Mouse (Mus musculus) megakaryocyte, adult 5-6 weeks (primary cell): Measurements from ENCODE around the gene Lair1. TPM values are rescaled to one million over a fixed set of nuclear protein-coding genes. Genes with fewer than 3 reads are reported as not detected.
"Not testable (repeated sequence)": the region's sequence is repeated elsewhere in the genome, so short reads cannot be mapped to it uniquely, and the experiment has no call there.

Experiments
- ATAC-seq: 2 replicates; pipeline ENCODE4 v1.8.0; 2016; ENCODE audit warnings: mild to moderate bottlenecking, inconsistent platforms; ENCODE audit not compliant: poor library complexity, severe bottlenecking
- total RNA-seq, 2 experiments: library from RNA; stranded (forward) in 1 of 2; stranded (reverse) in 1 of 2; fragments of 153-499, 151-499 nt in 1 of 2; fragments of 221-1000, 200-1000 nt in 1 of 2; gene quantifications; 2 replicates each; pipeline versions ENCODE4 v1.2.3 to v1.2.4; 2015 to 2017

Lair1 gene
- 31.5 and 39.5 TPM in 2 replicates for total RNA-seq (2015)
- 58.7 and 60.8 TPM in 2 replicates for total RNA-seq (2017)

DNA sequence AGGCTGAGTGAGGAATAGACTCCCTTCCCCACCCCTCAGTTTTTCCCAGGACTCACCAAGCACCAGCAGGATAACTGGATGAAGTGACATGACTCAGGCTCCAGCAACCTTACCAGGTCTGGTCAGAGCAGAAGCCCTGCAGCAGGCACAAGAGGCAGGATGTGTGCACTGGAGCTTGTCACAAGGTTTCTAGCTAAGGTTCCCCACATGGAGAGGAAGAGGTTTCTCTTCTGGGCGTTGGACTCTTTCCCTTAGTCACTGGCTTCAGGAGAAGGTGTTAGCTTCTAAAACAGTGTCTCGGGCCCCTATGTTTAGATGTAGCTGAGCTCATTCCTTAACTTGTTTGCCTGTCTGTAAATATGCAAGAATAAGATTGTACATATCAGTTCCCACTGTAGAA is at the start of gene Lair1:
TSS of gene Lair1 (minus strand) at position 192 of the 400 bp plus-strand sequence.
- ATAC-seq = peak; percentile 85

DNA sequence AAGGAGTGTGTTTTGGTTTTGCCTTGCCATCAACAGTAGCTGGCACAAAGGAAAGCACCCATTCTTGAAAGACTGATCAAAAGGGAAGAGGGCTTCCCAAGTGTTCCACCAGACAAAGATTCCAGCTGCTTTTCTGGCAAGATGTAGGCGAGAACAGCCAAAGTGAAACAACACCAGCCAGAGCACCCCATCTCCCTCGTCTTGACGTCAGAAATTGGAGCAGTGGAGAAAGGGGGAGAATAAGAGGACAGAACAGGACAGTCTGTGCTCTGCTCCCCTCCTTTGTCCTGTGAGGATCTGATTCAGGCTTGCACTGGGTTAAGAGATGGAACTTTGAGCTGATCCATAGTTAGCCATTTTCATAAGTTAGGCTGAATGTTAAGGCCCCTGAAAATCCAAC is 48.8 kb upstream of the Lair1 start:
- no peak for ATAC-seq

DNA sequence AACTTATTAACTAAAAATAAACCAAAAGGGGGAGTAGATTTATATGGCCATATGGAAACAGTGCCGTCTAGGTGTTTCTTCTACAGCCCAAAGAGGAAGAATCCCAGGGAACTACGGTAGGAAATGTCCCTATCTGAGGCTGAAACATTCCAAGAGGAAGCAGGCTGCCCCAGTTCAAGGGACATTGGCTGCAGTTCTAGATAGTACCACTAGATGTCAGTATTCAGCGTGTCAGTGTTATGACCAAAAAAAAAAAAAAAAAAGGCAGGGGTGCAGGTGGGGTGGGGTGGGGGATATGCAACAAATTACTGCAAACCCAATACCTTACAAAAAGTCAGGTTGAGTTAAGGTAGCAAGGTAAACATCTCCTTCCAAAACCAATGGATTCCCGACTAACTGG is 40.4 kb upstream of the Lair1 start:
- no peak for ATAC-seq

DNA sequence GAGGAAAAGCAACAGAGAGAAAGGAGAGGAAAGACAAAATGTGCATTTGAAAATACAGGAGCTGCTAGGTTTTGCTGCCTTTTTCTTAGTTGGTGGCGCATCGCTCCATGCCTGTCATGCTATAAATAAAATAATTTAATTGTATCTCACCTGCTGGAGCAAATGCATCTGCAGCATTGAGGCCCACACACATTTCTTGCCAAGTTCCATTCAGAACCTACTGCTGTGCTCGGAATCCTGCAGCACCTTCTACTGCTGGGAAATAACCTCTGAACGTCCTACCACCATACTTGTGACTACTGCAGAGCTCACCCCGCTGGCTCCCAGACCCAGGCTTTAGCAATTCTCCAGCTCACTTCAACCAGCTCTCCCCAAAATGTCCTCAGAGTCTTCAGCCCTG is 38.1 kb upstream of the Lair1 start:
- no peak for ATAC-seq

DNA sequence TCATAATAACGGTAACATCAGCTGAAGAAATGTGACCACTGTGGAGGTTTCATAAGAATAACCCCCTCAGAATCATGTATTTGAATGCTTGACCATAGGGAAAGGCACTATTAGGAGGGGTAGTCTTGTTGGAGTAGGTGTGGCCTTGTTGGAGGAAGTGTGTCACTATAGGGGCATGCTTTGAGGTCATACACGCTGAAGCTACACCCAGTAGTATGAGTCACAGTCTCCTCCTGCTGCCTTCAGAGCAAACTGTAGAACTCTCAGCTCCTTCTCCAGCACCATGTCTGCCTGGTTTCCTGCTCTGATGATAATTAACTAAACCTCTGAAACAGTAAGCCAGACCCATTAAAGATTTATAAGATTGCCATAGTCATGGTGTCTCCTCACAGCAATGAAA is 35.8 kb upstream of the Lair1 start:
- ATAC-seq = peak; percentile 94

DNA sequence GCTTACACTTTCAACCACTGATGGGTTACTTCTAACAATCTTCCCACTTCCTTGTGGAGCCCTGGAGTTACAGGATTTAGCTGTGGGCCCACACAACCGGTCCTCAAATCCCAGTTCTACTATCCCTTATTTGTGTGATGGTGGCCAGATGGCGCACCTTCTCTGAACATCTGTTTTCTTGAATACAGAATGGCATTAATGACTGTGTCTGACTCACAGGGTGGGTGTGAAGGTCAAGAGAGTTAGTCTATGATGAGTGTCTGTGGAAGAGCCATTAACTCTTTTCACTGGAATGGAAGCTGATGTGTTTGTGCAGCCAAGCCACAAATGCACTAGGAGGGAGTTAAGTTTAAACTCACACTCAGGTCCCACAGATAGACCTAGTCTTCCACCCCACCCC is 35.3 kb upstream of the Lair1 start:
- no peak for ATAC-seq

DNA sequence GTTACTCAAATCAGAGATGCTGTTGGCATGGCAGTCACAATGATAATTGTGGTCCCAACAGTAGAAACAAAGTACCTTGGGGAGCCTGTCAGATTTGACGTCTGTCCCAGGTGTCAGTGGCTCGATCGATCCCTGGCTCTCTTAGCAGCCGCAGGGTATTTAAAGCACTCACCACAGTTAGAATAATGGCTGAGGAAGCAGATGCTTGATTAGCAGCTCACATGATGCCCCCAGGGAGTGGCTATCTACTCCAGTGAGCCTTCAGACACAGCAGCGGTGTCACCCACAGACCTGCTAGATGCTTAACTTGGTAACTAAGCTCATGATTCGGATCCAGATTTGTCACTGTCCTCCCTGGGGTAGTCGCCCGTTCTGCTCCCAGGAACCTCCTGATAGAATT is 28.2 kb upstream of the Lair1 start:
- peak; percentile 39; the same call in 1 of the 2 replicates for ATAC-seq

DNA sequence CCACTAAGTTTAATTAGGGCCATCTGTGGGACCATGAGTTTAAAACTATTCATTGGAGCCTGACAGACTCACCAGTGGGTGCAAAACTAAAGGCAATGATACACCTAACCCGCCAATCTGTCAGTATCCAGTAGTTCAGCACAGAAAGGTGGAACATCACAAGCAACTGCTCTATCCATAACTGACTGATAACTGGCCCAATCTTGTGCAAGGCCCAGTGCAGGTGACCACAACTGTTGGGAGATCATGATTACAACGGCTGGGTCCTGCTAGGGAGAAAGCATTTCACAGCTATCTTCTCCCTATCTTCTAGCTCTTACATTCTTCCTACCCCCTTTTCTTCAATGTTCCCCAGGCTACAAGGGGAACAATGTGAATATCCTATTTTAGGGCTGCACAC is 25.7 kb upstream of the Lair1 start:
- ATAC-seq = no peak

DNA sequence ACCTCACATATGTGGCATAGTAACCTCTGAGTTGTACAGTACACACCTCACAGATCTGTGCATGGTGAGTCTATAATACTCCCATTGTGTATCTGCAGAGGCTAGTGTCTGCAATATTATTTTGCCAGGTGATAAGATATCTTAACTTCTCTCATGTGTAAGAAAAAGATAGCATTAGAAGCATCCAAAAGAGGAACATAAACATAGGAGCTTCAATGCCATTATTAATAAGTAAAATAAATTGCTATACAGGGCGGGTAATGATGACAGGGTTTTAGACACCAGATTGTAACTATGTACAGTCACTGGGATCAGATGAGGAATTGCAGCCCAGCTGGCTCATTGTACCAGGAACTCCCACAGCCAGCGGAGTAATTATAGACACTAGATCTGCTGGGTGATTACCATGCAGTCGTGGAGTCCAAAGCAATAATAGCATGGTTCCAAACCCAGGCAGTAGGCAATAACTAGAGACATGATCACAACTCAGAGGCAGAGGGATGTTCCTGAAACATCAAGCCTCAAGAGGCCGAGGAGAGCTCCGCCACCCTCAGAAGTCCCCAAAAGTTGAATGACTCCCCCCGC is 25.0 kb upstream of the Lair1 start:
- no peak; the same call in 1 of the 2 replicates for ATAC-seq

DNA sequence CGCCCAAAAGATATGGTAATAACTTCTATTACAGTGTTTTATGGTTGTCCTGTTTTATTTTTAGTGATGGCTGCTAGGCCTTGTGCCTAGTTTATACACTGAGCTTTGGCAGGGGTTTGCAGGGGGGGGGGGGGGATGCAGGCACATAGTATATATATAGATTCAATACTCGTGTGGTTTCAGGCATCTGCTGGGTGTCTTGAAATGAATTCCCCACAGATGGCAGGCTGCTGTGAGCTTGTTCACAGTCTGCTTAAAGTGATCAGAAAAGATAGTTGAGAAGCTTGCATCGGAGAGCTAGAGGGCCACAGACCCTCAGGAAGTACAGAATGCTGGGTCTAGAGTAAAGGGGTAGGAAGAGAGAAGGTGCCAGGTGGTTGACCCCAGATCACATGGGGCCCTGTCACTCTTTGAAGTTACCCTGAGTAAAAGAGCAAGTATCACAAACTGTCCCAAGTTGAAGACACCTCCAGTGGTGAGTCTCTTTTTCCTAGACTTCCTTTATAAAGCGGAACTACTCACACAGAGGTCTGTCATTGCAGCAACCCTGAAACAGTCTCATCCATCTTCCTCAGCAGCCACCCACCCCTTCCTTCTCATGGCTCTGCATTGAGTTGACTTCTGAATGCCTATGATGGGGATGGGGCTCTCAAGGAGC is 24.4 kb upstream of the Lair1 start:
- ATAC-seq = peak; percentile 70

DNA sequence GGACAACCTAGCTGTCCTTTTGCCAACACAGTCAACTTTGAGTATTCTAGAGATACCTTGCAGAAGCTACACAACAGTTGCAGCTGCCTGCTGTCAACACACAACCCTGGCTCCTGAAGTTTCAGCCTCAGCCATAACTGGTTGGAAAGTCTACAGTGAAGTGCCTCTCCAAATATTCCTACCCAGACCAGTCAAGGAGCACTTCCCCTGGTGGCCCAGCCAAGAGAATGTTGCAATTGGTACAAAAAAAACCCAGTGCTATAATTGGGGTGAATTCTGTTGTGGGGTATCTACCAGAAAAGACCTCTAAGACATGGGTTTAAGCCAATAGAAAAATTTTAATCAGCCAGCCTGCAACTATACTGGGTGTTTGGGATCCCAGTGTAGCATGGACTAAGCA is 22.6 kb upstream of the Lair1 start:
- no peak for ATAC-seq

DNA sequence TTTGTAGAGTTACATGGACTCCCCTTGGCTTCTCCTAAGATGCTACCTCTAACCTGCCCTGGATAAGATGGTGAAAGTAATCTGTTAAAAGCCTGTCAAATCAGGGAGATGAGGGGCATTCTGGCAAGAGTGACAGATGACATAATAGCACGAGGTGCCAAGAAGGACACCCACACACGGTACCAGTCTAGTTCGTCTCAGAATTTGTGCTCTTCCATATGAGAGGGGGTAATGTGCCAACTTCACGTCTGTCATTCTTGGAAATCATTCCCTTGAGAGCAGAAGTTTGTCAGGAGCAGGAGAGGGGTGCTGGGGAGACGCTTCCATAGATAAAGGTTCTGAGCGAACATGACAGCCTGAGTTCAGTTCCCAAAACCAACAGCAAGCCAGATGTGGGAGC is 21.2 kb upstream of the Lair1 start:
- ATAC-seq = no peak

DNA sequence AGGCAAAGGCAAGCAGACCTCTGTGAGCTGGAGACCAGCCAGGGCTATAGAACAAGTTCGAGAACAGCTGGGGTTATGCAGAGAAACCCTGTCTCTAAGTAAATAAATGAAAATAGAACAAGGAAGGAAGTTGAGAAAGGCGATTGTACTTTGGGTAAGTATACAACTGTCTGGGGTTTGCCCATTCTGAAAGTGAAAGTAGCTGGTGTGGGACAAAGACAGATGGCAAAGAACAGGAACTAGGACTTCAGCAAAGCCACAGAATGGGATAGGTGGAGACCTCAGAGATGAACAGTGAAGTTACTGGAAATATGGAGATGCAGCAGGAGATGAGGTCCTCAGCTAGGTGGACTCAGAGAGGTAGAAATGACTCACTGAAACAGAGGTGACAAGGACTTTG is 19.8 kb upstream of the Lair1 start:
- ATAC-seq = peak; percentile 79

DNA sequence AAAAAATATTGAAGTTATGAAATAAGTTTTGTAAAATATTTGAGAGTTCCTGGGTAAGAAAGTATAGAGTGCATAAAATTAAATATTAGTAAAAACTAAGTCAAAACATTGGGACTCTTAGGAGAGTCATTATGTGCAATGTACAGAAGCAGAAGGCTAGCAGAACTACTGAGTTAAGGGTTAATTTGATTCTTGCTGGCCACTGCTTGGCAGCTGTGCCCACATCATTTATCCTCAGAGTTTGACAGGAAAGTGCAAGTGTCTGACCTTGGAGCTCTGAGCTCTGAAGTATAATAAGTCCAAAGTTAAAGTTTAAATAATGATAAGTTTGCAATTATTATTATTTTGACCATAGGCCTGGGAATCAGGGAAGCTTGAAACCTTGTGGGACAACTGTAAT is 18.7 kb upstream of the Lair1 start:
- no peak for ATAC-seq

DNA sequence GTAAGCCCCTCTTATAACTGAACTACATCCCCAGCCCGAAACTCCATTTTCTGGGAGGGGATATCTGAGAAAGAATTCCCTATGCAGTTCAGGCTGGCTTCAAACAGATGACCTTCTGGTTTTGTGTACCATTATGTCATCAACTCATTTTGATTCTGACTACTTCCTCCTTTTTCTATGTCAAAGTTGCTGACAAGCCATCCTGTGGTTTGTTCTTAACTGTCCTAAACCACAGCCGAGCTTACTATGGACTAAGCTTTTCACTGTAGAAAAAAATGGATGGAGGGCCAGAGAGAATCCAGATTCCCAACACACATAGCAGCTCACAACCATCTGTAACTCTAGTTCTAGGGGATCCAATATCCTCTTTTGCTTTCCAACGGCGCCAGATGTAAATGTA is 17.5 kb upstream of the Lair1 start:
- peak; percentile 83 for ATAC-seq

DNA sequence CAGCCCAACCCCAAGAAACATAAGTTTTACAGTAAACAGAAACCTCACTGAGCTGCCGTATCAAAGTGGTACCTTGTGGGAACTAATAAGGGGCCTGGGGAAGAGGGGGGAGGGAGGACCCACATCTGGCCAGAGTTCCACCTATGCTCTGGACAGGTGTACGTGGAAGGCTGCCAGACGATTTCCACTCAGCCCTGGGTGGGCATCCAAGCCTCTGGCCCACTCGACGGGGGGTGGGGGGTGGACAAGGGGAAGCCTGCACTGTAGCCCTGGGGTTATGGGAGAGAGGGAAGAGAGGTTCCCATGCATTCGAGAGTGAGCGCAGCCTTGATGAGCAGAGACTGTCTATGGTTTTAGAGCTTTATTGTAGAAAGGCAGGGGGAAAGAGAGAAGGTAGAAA is 16.5 kb upstream of the Lair1 start:
- no peak for ATAC-seq

DNA sequence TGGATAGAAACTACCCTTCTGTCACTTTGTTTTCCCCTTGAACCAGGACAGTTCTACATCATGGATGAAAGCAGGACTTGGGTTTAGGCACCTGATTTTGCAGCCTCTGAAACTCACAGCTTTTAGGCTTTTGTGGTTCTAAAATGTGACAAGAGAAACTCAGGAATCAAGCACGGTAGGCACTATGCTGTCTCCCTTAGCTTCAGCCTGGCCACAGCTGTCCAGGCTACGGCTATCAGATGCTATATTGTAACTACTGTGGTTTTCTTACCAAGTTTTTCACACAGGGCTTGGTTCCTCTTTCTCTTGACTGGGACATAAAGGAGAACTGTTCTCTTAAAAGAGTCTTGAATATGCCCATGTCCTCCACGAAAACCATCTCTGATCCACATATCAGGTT is 10.1 kb upstream of the Lair1 start:
- ATAC-seq = peak; percentile 91

DNA sequence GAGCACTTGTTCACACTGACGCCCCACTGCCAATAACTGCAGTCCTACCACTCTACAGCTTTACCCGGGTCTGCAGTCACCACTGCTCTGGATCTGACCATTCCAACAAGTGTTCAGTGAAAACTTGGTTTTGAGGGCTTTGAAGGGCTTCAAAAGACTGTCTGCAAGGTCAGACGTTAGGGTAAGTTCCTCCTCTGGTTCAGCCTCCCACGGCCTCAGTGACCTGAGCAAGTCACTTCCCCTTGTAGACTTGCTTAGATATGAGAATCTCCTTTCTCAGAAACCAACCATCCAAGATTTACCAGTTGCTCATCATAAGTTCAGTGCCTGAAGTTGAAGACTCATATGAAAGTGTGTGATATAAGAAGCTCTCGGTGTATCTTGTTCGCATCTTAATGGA is 8.1 kb upstream of the Lair1 start:
- ATAC-seq = peak; percentile 66

DNA sequence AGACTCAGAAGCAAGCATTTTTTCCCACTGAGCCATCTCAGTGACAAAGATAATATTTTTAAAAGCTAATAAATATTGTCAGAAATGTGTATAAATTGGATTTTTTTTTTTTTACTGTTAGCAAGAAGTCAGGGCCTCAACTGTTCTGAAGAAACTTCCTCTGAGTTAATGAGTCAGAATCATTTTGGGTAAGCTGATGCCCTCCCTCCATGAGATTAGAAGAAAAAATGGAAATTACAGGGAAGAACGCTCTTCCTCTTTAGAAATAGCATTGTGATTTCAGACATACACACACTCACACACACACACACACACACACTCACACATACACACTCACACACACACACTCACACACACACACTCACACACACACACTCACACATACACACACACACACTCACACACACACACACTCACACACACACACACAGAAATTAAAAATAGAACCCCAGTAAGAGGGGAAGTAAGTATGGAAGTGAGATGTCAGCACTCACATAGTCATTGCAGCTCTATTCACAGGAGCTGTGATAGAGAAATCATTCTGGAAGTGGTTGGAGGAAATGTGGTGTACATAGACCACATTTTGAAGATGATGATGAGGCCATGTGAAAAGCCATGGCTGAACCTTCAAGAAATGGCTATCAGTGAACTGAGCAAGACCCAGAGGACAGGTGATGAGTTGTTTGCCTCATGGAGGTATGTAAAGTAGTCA is 866 bp upstream of the Lair1 start:
- peak; percentile 84 for ATAC-seq

DNA sequence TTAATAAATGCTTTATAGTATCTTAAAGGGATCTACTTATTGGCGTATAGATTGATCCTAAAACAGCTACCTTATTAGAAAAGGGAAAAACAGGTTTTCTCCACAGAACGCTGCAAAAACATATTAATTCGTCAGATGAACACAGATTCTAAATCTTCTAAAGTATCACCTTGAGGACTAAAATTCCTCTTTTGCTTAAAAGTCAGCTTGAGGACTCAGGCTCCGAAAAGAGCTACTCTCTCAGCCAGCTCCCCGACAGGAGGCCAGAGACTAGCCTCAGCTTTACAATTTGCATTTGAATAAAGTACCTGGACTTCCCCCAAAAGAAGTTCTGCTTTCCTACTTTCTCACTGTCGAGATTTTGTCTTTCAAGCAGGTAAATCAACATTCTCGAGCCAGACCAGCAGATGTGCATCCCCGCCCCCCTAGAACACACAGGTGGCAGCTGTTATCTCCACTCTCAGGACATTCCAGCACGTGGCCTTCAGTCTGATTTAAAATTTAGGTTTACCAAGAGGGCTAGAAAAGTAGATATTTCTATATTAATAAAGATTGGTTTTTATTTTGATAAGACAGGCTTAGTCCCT is 2.3 kb downstream of the Lair1 start:
- ATAC-seq = not testable (repeated sequence)

DNA sequence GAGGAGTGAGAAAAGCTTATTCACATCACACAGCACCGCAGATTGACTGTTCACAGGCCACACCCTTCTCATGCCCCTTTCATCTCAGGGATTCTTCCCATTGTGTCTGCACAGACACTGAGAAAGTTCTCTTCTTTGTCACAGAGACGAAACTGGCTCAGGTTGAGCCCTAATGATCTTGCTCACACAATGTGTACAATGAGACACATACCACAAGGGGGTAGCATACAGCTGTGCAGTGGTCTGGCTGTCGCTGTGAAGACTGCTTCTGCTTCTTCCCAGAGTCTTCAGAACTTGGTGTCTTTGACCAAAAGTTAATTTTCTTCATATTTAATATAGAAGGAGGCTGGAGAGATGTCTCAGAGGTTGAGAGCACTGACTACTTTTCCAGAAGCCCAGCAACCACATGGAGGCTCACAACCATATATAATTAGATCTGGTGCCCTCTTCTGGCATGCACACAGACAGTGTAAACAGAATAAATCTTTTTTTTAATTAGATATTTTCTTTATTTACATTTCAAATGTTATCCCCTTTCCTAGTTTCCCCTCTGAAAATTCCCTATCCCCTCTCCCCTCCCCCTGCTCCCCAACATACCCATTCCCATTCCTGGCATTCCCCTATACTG is 36.1 kb downstream of the Lair1 start:
- ATAC-seq = peak; percentile 94
